8 mouse cellular contexts compared by ENCODE assay signal in genomic region chr8:121905864-121906263, GRCm38 (mm10). TPM values are rescaled to one million over a fixed set of nuclear protein-coding genes. Genes with fewer than 3 reads are reported as not detected.
DNase-seq lines count a peak whose midpoint lies in the region; ATAC-seq and TF ChIP-seq lines count a peak whose summit lies in the region.

No protein-coding gene starts in this region.

- H3K4me2 ChIP-seq in liver, embryonic 12.5 days: peak overlapping the region; percentile 75

- peaks cover 1% of the 10 kb centered on the region; the same call in 1 of the 2 replicates for H3K36me3 ChIP-seq in testis, adult 2 months (ENCODE audit: control insufficient read depth, insufficient read depth, low read length)
- H3K36me3 ChIP-seq in liver, embryonic 12.5 days: peaks cover 48% of the 10 kb centered on the region

- H3K4me1 ChIP-seq in testis, adult 2 months (ENCODE audit: control insufficient read depth, insufficient read depth, low read length): peaks cover 19% of the 10 kb centered on the region
- peaks cover 83% of the 10 kb centered on the region for H3K4me1 ChIP-seq in liver, embryonic 12.5 days

- peak overlapping the region; percentile 96 for H3K4me3 ChIP-seq in testis, adult 2 months (ENCODE audit: control insufficient read depth, low read depth, low read length)
- peak overlapping the region; percentile 89 for H3K4me3 ChIP-seq in liver, embryonic 12.5 days

- H3K27ac ChIP-seq in testis, adult 2 months (ENCODE audit: control insufficient read depth, insufficient read depth, low read depth, low read length): peak overlapping the region; percentile 40
- H3K27ac ChIP-seq in liver, embryonic 12.5 days: peak overlapping the region; percentile 76

- peak overlapping the region; percentile 90 for H3K9ac ChIP-seq in liver, embryonic 12.5 days

- no peaks in the 10 kb centered on the region for H3K9me3 ChIP-seq in liver, embryonic 12.5 days (replicated peaks)

- TF ChIP-seq CTCF in testis, adult 2 months (IDR thresholded peaks at IDR 0.05; ENCODE audit: control insufficient read depth, insufficient read depth, insufficient replicate concordance, low read depth, low read length): no peak

- peak; percentile 17 for DNase-seq in cerebellum, adult 8-10 months
- DNase-seq in testis, postnatal 14 days (ENCODE audit: low spot score): no peak
- DNase-seq in spleen, postnatal 4 days (ENCODE audit: low spot score in 2 of 2): no peak
- no peak for DNase-seq in layer of hippocampus, postnatal 25 days (ENCODE audit: extremely low spot score in 1 of 2, low spot score in 1 of 2)

- H3K27me3 ChIP-seq in testis, adult 2 months (ENCODE audit: control insufficient read depth, insufficient read depth, low read length): no peaks in the 10 kb centered on the region
- no peaks in the 10 kb centered on the region for H3K27me3 ChIP-seq in liver, embryonic 12.5 days (replicated peaks)

- no peak for ATAC-seq in cerebellum, adult (ENCODE audit: insufficient number of reproducible peaks, low FRiP score, low TSS enrichment)
- no peak for ATAC-seq in liver, embryonic 12.5 days
- no peak for ATAC-seq in activated CD4-positive, CD25-positive, alpha-beta regulatory T cell, adult 4 months

- TF ChIP-seq POLR2A in testis, adult 2 months (IDR thresholded peaks at IDR 0.05; ENCODE audit: control insufficient read depth, low read depth, low read length): no peak

- 11% methylated on average over 5 of the region's 5 CpGs for WGBS in liver, embryonic 12.5 days (ENCODE audit: insufficient replicate concordance)

RNA-seq across cellular contexts. Expression of gene Slc7a5, which starts 1.6 kb away (rescaled TPM):
- polyA plus RNA-seq in testis, adult 2 months (2012; rRNA removed): 84.9 and 104 TPM in 2 replicates
- polyA plus RNA-seq in liver, embryonic 12.5 days (2016; fragmentation: Nextera tagmentation; extraction: Ambion mirVana): 52.6 and 58.9 TPM in 2 replicates
- 1 to 10 TPM; 4.7 to 6.6 TPM for polyA plus RNA-seq in activated CD4-positive, CD25-positive, alpha-beta regulatory T cell, adult 4 months (2017; shearing (Covaris generic))
- 10 to 100 TPM; 66.6 to 75.5 TPM for total RNA-seq in layer of hippocampus, postnatal 25 days (2021)

RNA-seq across cellular contexts. Expression of gene Car5a, which starts 38.8 kb away (rescaled TPM):
- polyA plus RNA-seq in testis, adult 2 months (2012; rRNA removed): not detected in 2 replicates
- polyA plus RNA-seq in liver, embryonic 12.5 days (2016; fragmentation: Nextera tagmentation; extraction: Ambion mirVana): 0.69 and 0.85 TPM in 2 replicates
- under 1 TPM in 1 of 2 experiments, not detected in 1; 0.40 TPM for polyA plus RNA-seq in activated CD4-positive, CD25-positive, alpha-beta regulatory T cell, adult 4 months (2017; shearing (Covaris generic))
- total RNA-seq in layer of hippocampus, postnatal 25 days (2021): not detected

RNA-seq across cellular contexts. Expression of gene Banp, which starts 43.7 kb away (rescaled TPM):
- polyA plus RNA-seq in testis, adult 2 months (2012; rRNA removed): 15.6 and 18.6 TPM in 2 replicates
- 22.4 and 25.4 TPM in 2 replicates for polyA plus RNA-seq in liver, embryonic 12.5 days (2016; fragmentation: Nextera tagmentation; extraction: Ambion mirVana)
- 10 to 100 TPM; 24.3 to 30.2 TPM for polyA plus RNA-seq in activated CD4-positive, CD25-positive, alpha-beta regulatory T cell, adult 4 months (2017; shearing (Covaris generic))
- 10 to 100 TPM; 39.4 to 41.7 TPM for total RNA-seq in layer of hippocampus, postnatal 25 days (2021)
